Mouse (Mus musculus) C2C12 (cell line): ENCODE data around the gene Spsb4.

Experiments
- CEBPB ChIP-seq: IDR thresholded peaks from one replicate; pipeline ENCODE4 v1.6.1; 2011; ENCODE audit warnings: low read depth, mild to moderate bottlenecking, control low read depth, moderate library complexity
- CTCF ChIP-seq: IDR thresholded peaks from one replicate; pipeline ENCODE4 v1.5.1; 2011; ENCODE audit not compliant: control insufficient read depth, insufficient read depth, insufficient read length

DNA sequence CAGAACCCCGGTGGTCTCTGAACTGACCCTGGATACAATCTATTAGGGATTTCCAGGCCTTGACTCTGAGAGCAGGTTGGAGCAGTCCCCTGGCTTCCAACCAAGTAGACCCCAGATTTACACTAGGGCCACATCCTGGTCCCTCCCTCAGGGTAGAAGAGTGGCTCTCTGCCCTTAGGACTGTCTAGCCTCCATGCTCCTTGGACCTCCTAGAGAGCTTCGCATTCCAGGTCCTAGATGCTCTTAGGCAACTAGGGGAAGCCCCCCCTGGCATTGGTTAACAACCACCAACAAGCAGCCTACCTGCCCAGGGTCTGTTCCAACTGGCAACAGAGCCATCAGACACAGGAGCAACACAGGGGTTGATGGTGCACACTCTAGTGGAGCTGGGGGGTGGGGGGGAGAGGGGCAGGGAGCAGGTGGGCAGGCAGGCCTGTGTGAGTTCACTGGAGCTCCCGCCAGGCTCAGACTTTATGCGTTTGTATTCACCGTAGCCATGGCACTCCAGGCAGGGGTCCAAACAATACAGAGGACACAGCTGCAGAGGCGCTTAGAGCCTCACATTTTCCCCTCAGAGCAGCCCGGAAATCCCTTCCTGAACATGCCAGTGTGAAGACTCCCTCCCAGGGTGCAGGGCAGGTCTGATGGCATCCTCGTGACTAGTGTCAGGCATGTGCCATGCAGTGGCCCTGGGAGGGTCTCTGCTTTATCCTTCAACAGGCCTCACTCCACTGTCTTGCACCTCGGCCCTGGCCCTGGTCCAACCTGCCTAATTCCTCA is 46.8 kb downstream of the Spsb4 start:
- TF ChIP-seq CTCF = no peak
- TF ChIP-seq CEBPB = no peak
